Mouse (Mus musculus) urinary bladder, postnatal 36 days (tissue): Measurements from ENCODE around the gene Serpina3n.
A peak's percentile ranks its signal among the peaks of the same experiment; 100 is the strongest.
"Not testable (repeated sequence)": the region's sequence is repeated elsewhere in the genome, so short reads cannot be mapped to it uniquely, and the experiment has no call there.

Source experiments
- DNase-seq, 2 experiments: peaks; one replicate each; pipeline ENCODE4 v3.0.0; 2022; ENCODE audit warnings: low spot score in 2 of 2, mixed read lengths in 1 of 2

The Serpina3n gene

GRCm38 (mm10) chr12:104406454-104406885, at the start of gene Serpina3n:
Serpina3n (plus strand) TSS chr12:104406729.
- DNase-seq = peak; percentile 17 to 32

- DNase-seq = no peak
Measured at GRCm38 (mm10) chr12:104369986-104370385, 36.5 kb upstream of the Serpina3n start.

- DNase-seq = not testable (repeated sequence)
Measured at GRCm38 (mm10) chr12:104377179-104377578, 29.4 kb upstream of the Serpina3n start.

GRCm38 (mm10) chr12:104378351-104378750, 28.2 kb upstream of the Serpina3n start:
- not testable (repeated sequence) for DNase-seq

GRCm38 (mm10) chr12:104378815-104379214, 27.7 kb upstream of the Serpina3n start:
- not testable (repeated sequence) for DNase-seq

GRCm38 (mm10) chr12:104379856-104380255, 26.7 kb upstream of the Serpina3n start:
- no peak for DNase-seq

- DNase-seq = not testable (repeated sequence)
Measured at GRCm38 (mm10) chr12:104381071-104381604, 25.4 kb upstream of the Serpina3n start.

- not testable (repeated sequence) for DNase-seq
Measured at GRCm38 (mm10) chr12:104385987-104386386, 20.5 kb upstream of the Serpina3n start.

- DNase-seq = not testable (repeated sequence)
Measured at GRCm38 (mm10) chr12:104386878-104387277, 19.7 kb upstream of the Serpina3n start.

- no peak for DNase-seq
Measured at GRCm38 (mm10) chr12:104388477-104388876, 18.1 kb upstream of the Serpina3n start.

GRCm38 (mm10) chr12:104391057-104391456, 15.5 kb upstream of the Serpina3n start:
- not testable (repeated sequence) for DNase-seq

GRCm38 (mm10) chr12:104403968-104404367, 2.6 kb upstream of the Serpina3n start:
- no peak for DNase-seq

- DNase-seq = no peak
Measured at GRCm38 (mm10) chr12:104412507-104412906, 6.0 kb downstream of the Serpina3n start.

GRCm38 (mm10) chr12:104414576-104414975, 8.0 kb downstream of the Serpina3n start:
- no peak for DNase-seq

- DNase-seq = peak; percentile 27 to 55
Measured at GRCm38 (mm10) chr12:104415625-104416315, 9.2 kb downstream of the Serpina3n start.

GRCm38 (mm10) chr12:104418340-104419135, 12.0 kb downstream of the Serpina3n start:
- peak; percentile 74 to 84 for DNase-seq

- no peak for DNase-seq
Measured at GRCm38 (mm10) chr12:104419136-104419462, 12.6 kb downstream of the Serpina3n start.

- DNase-seq = no peak
Measured at GRCm38 (mm10) chr12:104422615-104423392, 16.3 kb downstream of the Serpina3n start.

- no peak for DNase-seq
Measured at GRCm38 (mm10) chr12:104425591-104425990, 19.1 kb downstream of the Serpina3n start.

- peak in 1 of 2 experiments; percentile 10 for DNase-seq
Measured at GRCm38 (mm10) chr12:104426915-104427314, 20.4 kb downstream of the Serpina3n start.

GRCm38 (mm10) chr12:104431359-104431758, 24.8 kb downstream of the Serpina3n start:
- DNase-seq = no peak

- DNase-seq = no peak
Measured at GRCm38 (mm10) chr12:104433214-104433613, 26.7 kb downstream of the Serpina3n start.
